Mouse (Mus musculus) CH12.LX (cell line): ENCODE measurements around the gene Cd3e. TPM values are rescaled to one million over a fixed set of nuclear protein-coding genes. Genes with fewer than 3 reads are reported as not detected.

Experiments used
- DNase-seq: peaks from one replicate; pipeline ENCODE4 v3.0.0-alpha.2; 2013; ENCODE audit errors: extremely low read depth
- H3K27ac ChIP-seq: 2 replicates; pipeline ENCODE4 v1.5.1; 2012; ENCODE audit warnings: low read depth, mild to moderate bottlenecking, control low read depth, moderate library complexity; ENCODE audit not compliant: insufficient read depth
- H3K27me3 ChIP-seq: replicated peaks from 2 replicates; pipeline ENCODE3; 2012; ENCODE audit warnings: inconsistent platforms
- H3K36me3 ChIP-seq, 2 experiments: replicated peaks in 1 of 2; 2 replicates each; pipeline versions ENCODE3 to v1.6.1; 2012; ENCODE audit warnings: inconsistent platforms in 1 of 2, low read length in 1 of 2, mild to moderate bottlenecking in 1 of 2, mixed read lengths in 1 of 2, moderate library complexity in 1 of 2; ENCODE audit not compliant: control insufficient read depth in 1 of 2, insufficient read depth in 1 of 2
- H3K4me1 ChIP-seq, 2 experiments: 2 replicates each; pipeline ENCODE4 v1.6.1; 2012; ENCODE audit warnings: inconsistent platforms in 1 of 2, moderate library complexity in 1 of 2; ENCODE audit not compliant: insufficient read depth in 2 of 2, control insufficient read depth in 1 of 2
- H3K4me2 ChIP-seq: 2 replicates; pipeline ENCODE4 v1.6.1; 2012; ENCODE audit warnings: low read depth, mild to moderate bottlenecking, control low read depth; ENCODE audit not compliant: poor library complexity, insufficient read depth, severe bottlenecking
- H3K4me3 ChIP-seq, 3 experiments: fragments of 150-350 bp in 1 of 3; sonication (generic) in 1 of 3; replicated peaks in 1 of 3; 2 replicates each; pipeline versions ENCODE3 to v1.5.1; 2011 to 2012; ENCODE audit warnings: low read depth in 2 of 3, low read length in 2 of 3, mild to moderate bottlenecking in 2 of 3, moderate library complexity in 2 of 3, control low read depth in 1 of 3, improper control_type of control experiment in 1 of 3, inconsistent platforms in 1 of 3, mixed read lengths in 1 of 3; ENCODE audit not compliant: poor library complexity in 1 of 3
- H3K79me2 ChIP-seq: replicated peaks from 2 replicates; pipeline ENCODE4 v1.6.1; 2012; ENCODE audit warnings: mild to moderate bottlenecking, moderate library complexity; ENCODE audit not compliant: control insufficient read depth, poor library complexity, insufficient read depth, severe bottlenecking; ENCODE audit errors: extremely low read depth
- H3K9ac ChIP-seq: 2 replicates; pipeline ENCODE4 v1.6.1; 2012; ENCODE audit warnings: low read depth, mild to moderate bottlenecking, control low read depth, moderate library complexity; ENCODE audit not compliant: insufficient read depth
- H3K9me3 ChIP-seq: replicated peaks from 2 replicates; pipeline ENCODE3; 2012; ENCODE audit warnings: low read length, inconsistent platforms, mixed read lengths
- BHLHE40 ChIP-seq: IDR thresholded peaks from 2 replicates; pipeline ENCODE4 v1.6.1; 2011; ENCODE audit warnings: mild to moderate bottlenecking, low read depth, low read length, improper control_type of control experiment
- CHD1 ChIP-seq: IDR thresholded peaks from 2 replicates; pipeline ENCODE4 v1.6.1; 2012; ENCODE audit warnings: low read depth, low read length, improper control_type of control experiment, inconsistent platforms
- CHD2 ChIP-seq: IDR thresholded peaks from 2 replicates; pipeline ENCODE4 v1.6.1; 2011; ENCODE audit warnings: low read length, improper control_type of control experiment
- CTCF ChIP-seq, 2 experiments: IDR thresholded peaks in 1 of 2; conservative IDR thresholded peaks in 1 of 2; 2 replicates each; pipeline ENCODE4 v1.5.1; 2011 to 2012; ENCODE audit warnings: low read depth in 2 of 2, low read length in 2 of 2, improper control_type of control experiment in 1 of 2, inconsistent platforms in 1 of 2, mild to moderate bottlenecking in 1 of 2, moderate library complexity in 1 of 2
- E2F4 ChIP-seq: IDR thresholded peaks from 2 replicates; pipeline ENCODE4 v1.6.1; 2011; ENCODE audit warnings: low read depth, low read length, improper control_type of control experiment; ENCODE audit not compliant: insufficient replicate concordance
- GABPA ChIP-seq: IDR thresholded peaks from 2 replicates; pipeline ENCODE4 v1.6.1; 2012; ENCODE audit warnings: low read depth, low read length, improper control_type of control experiment, inconsistent platforms; ENCODE audit not compliant: insufficient replicate concordance
- JUN ChIP-seq: IDR thresholded peaks from 2 replicates; pipeline ENCODE4 v1.6.1; 2011; ENCODE audit warnings: low read depth, mild to moderate bottlenecking, low read length, improper control_type of control experiment, moderate library complexity; ENCODE audit not compliant: insufficient read depth
- JUND ChIP-seq: conservative IDR thresholded peaks from 2 replicates; pipeline ENCODE4 v1.6.1; 2011; ENCODE audit warnings: low read depth, low read length, improper control_type of control experiment
- KAT2A ChIP-seq: IDR thresholded peaks from 2 replicates; pipeline ENCODE4 v1.6.1; 2012; ENCODE audit warnings: low read length, improper control_type of control experiment, inconsistent platforms; ENCODE audit not compliant: insufficient replicate concordance
- MAZ ChIP-seq: IDR thresholded peaks from 2 replicates; pipeline ENCODE4 v1.6.1; 2012; ENCODE audit warnings: low read depth, mild to moderate bottlenecking, inconsistent platforms, low read length, improper control_type of control experiment, moderate library complexity
- MXI1 ChIP-seq: IDR thresholded peaks from 2 replicates; pipeline ENCODE4 v1.6.1; 2011; ENCODE audit warnings: mild to moderate bottlenecking, low read depth, low read length, improper control_type of control experiment
- NELFE ChIP-seq: IDR thresholded peaks from 2 replicates; pipeline ENCODE4 v1.6.1; 2011; ENCODE audit warnings: low read depth, low read length, improper control_type of control experiment
- NRF1 ChIP-seq: IDR thresholded peaks from 2 replicates; pipeline ENCODE4 v1.6.1; 2014; ENCODE audit warnings: low read depth, mild to moderate bottlenecking, inconsistent platforms, low read length, improper control_type of control experiment, moderate library complexity
- POLR2AphosphoS2 ChIP-seq: IDR thresholded peaks from 2 replicates; pipeline ENCODE4 v1.6.1; 2011; ENCODE audit warnings: low read depth, low read length, improper control_type of control experiment
- SMC3 ChIP-seq: IDR thresholded peaks from 2 replicates; pipeline ENCODE4 v1.6.1; 2011; ENCODE audit warnings: low read depth, low read length, improper control_type of control experiment
- UBTF ChIP-seq: IDR thresholded peaks from 2 replicates; pipeline ENCODE4 v1.6.1; 2012; ENCODE audit warnings: low read depth, mild to moderate bottlenecking, inconsistent platforms, low read length, improper control_type of control experiment, moderate library complexity
- ZC3H11A ChIP-seq: IDR thresholded peaks from 2 replicates; pipeline ENCODE4 v1.6.1; 2012; ENCODE audit warnings: low read depth, mild to moderate bottlenecking, inconsistent platforms, low read length, improper control_type of control experiment
- ZKSCAN1 ChIP-seq: IDR thresholded peaks from 2 replicates; pipeline ENCODE4 v1.6.1; 2012; ENCODE audit warnings: low read depth, inconsistent platforms, low read length, improper control_type of control experiment, borderline replicate concordance
- ZMIZ1 ChIP-seq: IDR thresholded peaks from 2 replicates; pipeline ENCODE4 v1.6.1; 2012; ENCODE audit warnings: low read depth, mild to moderate bottlenecking, inconsistent platforms, low read length, improper control_type of control experiment
- dilution Hi-C: fragments of 300-500 bp; cut with MboI; formaldehyde crosslinking; loops from 2 replicates; pipeline ENCODE4 v1.14.3; 2020; ENCODE audit warnings: low sequenced_read_pairs; ENCODE audit not compliant: extremely low pct_unique_long_range_greater_than_20kb, extremely low pct_ligation_motif_present
- in situ Hi-C: fragments of 300-500 bp; cut with MboI; formaldehyde crosslinking; loops from 3 replicates; pipeline ENCODE4 v1.14.3; 2019; ENCODE audit warnings: low sequenced_read_pairs, low pct_ligation_motif_present, low pct_unique_long_range_greater_than_20kb, mixed read lengths
- polyA plus RNA-seq: library from polyadenylated mRNA; unstranded; fragments of >175 nt; gene quantifications from 2 replicates; pipeline ENCODE4 v1.2.1, GENCODE M21; 2012; ENCODE audit warnings: low read depth; ENCODE audit not compliant: insufficient read length
- total RNA-seq, 2 experiments: library from RNA; depleted of rRNA; stranded (reverse); fragments of 300-350 nt in 1 of 2; fragments of >200 nt in 1 of 2; gene quantifications; 2 replicates each; pipeline ENCODE4 v1.2.3; 2012 to 2014

The Cd3e gene
- total and polyA plus RNA-seq, 3 experiments, result not detected

GRCm38 (mm10) chr9:44985721-44986161 lies 23.7 kb downstream of the Cd3e start:
- H3K9ac ChIP-seq, result peak overlapping the region; percentile 87
- no peaks in the 10 kb centered on the region for H3K79me2 ChIP-seq
- peaks cover 14 to 24% of the 10 kb centered on the region in 2 experiments for H3K4me1 ChIP-seq
- H3K4me3 ChIP-seq, result peak overlapping the region; percentile 54 to 59 (median 58)
- no peaks in the 10 kb centered on the region for H3K36me3 ChIP-seq
- TF ChIP-seq MXI1, result 0 out of 2 replicates have a peak, but pooled peaks have one; percentile 14
- 0 out of 2 replicates have a peak, but pooled peaks have one; percentile 36 for TF ChIP-seq UBTF
- TF ChIP-seq CHD1, result peak; percentile 68; the same call in 1 of the 2 replicates
- no peak for TF ChIP-seq ZMIZ1
- TF ChIP-seq NRF1, result 0 out of 2 replicates have a peak, but pooled peaks have one; percentile 18
- TF ChIP-seq, all 38 proteins: peak for 4
- Histone ChIP-seq H3K9me3 (no peaks in the 10 kb centered on the region), H3K27ac (peak overlapping the region; percentile 43), H3K27me3 (no peaks in the 10 kb centered on the region), H3K4me2 (peak overlapping the region; percentile 54)
- dilution Hi-C loops, result no loop called here
- in situ Hi-C loops, result no loop called here
- no peak for DNase-seq

DNA sequence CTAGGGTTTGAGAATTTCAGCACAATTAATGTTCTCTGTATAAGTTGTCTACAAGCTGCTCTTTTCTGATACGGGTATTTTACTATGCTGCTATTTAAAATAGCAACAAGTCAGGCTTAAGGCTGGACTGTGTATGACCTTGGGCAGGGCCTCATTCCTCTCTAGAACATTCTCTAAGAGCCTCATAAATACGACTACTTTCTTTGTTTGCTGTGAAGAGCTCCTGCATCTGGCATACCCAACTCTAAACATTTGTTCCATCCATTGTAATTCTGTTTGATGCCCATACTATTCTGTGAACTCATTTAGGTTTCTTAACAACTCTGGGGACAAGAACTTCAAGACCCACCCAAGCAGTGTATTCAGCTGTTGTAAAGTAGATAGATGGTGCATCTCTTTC lies 26.4 kb downstream of the Cd3e start:
- Histone ChIP-seq H3K36me3 (no peaks in the 10 kb centered on the region), H3K4me1 (peaks cover 27 to 35% of the 10 kb centered on the region in 2 experiments), H3K27ac (no peak overlapping the region), H3K9ac (no peak overlapping the region), H3K27me3 (peaks cover 3% of the 10 kb centered on the region), H3K79me2 (no peaks in the 10 kb centered on the region), H3K9me3 (no peaks in the 10 kb centered on the region), H3K4me2 (no peak overlapping the region), H3K4me3 (no peak overlapping the region)
- dilution Hi-C loops (no loop called here), in situ Hi-C loops (no loop called here)
- no peak for DNase-seq
- TF ChIP-seq ZKSCAN1 (no peak), JUN (no peak), POLR2AphosphoS2 (no peak), E2F4 (no peak), CHD2 (no peak), NELFE (no peak), KAT2A (no peak), CHD1 (no peak), ZC3H11A (no peak), BHLHE40 (no peak), UBTF (no peak), JUND (no peak), GABPA (no peak), NRF1 (no peak), SMC3 (no peak), CTCF (conservative IDR thresholded peaks at IDR 0.05 in 1 of 2, IDR thresholded peaks at IDR 0.05 in 1 of 2; ENCODE audit: low read depth in 2 of 2, low read length in 2 of 2) (no peak), MAZ (no peak)
